Mouse (Mus musculus) MEL-GATA-1-ER (cell line): ENCODE results near the gene Tnni2.

ENCODE experiments used
- DNase-seq: peaks from one replicate; pipeline ENCODE4 v3.0.0-alpha.2; 2012; ENCODE audit warnings: low read depth; ENCODE audit errors: extremely low read depth

Tnni2 gene

DNA sequence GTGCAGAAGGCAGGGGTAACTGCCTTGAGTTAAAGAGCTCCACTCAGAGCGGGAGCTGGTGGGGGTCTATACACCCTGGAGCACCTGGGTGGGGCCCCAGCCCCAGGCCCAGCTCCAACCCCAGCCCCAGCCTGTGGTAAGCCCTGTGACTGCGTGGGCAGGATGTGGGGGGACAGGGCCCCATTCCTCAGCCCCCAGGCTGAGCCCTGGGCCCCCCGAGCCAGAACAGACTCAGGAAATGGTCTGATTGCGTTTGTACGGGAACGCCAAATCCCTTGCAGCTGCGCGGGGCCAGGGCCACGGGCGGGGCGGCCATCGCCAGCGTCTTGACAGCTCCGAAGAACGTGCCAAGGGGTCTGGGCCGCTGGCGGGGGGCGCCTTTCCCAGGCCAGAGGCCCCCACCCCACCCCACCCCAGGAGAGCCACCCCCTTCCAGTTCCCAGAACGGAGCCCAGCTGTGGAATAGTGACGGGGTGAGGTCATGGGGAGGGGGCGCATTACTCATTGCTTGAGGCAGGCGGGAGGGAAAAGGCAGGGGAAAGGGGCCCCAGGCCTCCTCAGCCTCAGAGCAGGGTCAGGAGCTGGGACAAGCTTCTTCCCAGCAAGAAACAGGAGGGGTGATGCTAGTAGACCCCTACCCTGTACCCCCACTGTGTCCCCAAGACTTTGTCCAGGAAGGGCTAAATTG, 40.1 kb downstream of the Tnni2 start:
- DNase-seq, result no peak

DNA sequence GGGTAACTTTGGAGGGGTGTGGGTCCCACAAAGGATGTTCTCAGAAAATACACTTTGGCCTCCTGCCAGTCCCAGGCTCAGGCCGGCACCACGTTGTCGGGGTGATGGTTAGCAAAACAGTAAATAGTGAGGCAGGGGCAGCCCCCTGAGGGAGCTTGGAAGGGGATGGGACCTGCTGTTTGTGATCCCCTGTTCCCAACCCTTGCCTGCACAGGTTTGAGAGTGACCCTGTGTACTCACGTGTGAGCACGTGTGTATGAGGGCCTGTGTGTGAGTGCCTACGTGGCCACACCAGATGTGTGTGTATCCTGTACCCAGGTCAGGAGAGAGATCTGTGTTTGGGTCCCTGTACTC, 40.6 kb downstream of the Tnni2 start:
- DNase-seq, result no peak

GRCm38 (mm10) chr7:142483136-142483535, 41.5 kb downstream of the Tnni2 start:
- no peak for DNase-seq

DNA sequence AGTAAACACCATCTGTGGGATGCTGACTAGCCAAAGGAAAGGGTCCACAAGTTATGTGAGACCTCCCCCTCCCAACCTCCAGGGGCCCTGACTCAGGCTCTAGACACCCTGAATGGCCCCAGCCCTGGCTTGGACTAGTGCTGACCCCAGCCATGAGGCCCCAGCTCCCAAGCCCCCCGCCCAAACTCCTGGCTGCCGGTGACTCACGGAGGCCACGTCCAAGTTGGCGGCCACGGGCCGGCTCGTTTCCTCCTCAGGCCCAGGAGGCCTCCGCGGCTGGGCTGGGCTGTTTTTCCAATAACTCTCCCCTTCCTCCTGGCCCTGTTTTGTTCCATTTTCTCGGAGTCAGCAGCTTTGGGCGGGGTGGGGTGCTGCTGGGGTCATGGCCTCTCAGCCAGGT, 43.2 kb downstream of the Tnni2 start:
- no peak for DNase-seq

DNA sequence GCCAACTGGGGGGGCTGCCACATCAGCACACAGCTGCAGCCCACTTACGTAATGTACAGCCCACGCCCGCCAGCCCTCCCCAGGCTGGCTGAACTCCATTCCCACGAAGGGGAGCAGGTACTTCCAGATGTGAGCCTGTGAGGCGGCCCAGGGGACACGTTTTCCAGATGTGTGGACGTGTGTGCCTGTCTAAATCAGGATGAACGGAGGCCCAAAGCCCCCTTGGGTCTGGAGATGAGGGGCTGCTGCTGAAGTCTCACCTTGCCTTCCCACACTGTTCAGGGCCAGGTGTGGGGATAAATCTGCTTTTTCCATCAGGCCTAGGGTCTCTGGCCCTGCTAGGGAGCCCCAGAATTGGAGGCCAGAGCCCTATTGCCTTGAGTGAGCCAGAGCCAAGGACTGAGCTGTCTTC, 45.1 kb downstream of the Tnni2 start:
- DNase-seq, result no peak

- DNase-seq, result no peak
Observed at GRCm38 (mm10) chr7:142487341-142487859, 45.8 kb downstream of the Tnni2 start.

DNA sequence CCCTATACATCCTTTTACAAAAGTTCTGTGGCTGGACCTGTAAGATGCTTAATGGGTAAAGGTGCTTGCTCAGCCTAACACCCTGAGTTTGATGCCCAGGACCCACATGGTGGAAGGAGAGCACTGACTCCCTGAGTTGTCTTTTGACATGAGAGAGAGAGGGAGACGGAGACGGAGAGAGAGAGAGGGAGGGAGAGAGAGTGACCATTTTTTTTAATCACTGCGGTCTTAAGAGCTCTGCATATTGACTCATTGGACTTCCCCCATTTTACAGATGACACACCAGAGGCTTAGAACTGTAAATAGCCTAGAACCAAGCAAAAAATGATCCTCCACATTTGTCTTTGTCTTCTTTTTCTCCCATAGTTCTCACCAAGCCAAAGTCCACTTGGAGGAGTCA, 46.4 kb downstream of the Tnni2 start:
- no peak for DNase-seq

DNA sequence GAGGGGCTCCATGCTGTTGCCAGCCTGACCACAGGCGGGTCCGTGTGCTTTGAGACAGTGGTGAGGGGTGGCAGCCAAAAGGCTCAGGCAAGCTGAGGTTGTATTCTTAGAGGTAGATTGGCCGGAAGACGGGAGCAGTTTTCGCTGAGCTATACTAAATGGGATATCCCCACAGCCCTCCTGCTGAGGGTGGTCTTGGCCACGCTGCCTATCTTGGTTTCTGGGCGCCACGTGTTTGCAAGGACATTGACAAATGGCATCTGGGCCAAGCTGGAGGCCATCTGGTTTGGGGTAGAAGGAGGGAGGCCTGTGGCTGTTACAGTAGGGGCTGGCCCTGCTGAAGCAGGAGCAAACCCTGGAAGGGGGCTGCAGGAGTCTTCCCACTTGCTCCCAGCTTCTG, 51.9 kb downstream of the Tnni2 start:
- DNase-seq, result no peak
